Mouse (Mus musculus): Measurements from ENCODE around the gene Hist2h3b.
"Not testable (repeated sequence)": the region's sequence is repeated elsewhere in the genome, so short reads cannot be mapped to it uniquely, and the experiment has no call there.

Gene Hist2h3b

DNA sequence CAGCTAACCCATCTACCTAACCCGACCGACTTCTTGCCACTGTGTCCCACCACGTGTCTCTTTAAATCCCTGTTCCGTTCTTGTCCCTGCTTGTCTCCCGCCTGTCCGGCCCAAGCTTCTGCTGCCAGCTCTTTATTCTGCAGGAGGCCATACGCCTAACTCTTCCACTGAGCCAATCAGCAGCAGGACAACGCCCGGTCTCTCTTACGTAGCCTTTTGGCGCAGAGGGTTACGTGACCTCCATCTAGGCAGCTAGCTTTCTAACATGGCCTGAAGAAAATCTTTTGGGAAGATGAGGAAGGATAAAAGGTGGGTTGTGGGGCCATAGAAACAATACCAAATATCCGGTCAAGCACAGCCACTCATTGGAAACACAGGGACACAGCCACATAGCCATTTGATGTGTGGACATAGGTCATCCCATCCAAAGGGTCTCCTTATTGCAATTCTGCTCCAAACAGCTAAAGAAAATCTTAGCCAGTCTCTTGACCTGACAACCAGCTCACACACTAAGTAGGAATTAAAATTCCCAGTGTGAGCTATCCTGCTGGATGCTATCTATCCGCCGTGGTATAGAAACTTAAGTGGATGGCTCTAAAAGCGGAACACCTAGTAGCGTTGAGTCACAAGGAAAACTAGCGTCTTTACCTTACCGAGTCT lies 6.1 kb upstream of the Hist2h3b start:
- DNase-seq (ENCODE audit: low read depth): no peak

DNA sequence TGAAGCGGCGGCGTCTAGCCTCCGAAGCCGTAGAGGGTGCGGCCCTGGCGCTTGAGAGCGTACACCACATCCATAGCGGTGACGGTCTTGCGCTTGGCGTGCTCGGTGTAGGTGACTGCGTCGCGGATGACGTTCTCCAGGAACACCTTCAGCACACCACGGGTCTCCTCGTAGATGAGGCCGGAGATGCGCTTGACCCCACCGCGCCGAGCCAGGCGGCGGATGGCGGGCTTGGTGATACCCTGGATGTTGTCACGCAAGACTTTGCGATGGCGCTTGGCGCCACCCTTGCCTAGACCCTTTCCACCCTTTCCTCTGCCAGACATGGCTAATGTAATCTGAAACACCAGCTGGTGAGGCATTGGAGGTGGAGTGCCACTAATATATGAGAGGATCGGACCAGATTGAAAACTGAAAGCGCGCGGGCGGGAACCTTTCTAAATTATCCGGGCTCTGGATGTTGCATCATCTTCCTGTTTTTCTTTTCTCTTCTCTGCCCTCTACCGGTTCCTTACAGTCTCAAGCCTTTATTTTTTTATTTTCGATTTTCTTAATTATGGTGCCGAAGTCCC lies 5.4 kb upstream of the Hist2h3b start, which contains the start of gene Hist2h4:
Hist2h4 (minus strand) TSS at position 333 of the 572 bp plus-strand sequence.
- peak; percentile 94 for DNase-seq (ENCODE audit: low read depth)

DNA sequence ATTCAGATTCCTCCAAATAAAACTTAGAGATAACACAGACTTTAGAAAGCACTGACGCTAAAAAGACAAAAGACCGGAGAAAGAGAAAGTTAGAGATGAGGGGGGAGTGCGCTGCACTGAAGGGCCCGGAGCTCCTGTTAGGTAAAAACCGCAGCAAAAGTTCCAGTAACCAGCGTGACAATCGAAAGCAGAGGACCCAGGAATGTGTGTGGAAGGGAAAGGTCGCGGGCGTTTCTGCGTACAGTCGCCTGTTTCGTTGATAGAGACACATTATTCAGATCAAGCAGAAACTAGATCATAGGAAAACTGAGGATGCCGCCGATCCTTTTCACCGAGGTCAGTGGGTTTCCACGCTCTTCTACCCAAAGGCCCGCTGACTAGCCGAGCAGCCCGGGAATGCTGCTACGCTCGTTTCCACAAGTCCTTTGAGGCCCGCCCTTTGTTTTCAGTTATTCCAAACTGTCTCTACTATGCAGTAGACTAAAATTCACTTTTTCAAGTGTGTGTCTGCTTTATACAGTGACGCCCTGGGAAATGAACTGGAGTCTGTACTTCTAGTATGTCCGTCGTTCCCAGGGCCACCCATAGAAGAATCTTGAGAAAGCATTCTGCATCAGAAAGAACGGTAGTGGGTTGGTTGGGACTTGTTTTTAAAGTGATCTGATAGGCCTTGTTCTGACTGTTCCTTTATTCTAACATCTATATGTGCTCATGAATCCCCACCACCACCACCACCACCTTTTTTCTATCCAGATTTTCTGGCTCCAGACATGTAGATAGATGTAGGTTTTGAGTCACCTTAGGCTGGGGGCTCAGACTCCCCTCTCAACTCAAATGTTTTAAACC lies 4.7 kb upstream of the Hist2h3b start:
- DNase-seq (ENCODE audit: low read depth): no peak

DNA sequence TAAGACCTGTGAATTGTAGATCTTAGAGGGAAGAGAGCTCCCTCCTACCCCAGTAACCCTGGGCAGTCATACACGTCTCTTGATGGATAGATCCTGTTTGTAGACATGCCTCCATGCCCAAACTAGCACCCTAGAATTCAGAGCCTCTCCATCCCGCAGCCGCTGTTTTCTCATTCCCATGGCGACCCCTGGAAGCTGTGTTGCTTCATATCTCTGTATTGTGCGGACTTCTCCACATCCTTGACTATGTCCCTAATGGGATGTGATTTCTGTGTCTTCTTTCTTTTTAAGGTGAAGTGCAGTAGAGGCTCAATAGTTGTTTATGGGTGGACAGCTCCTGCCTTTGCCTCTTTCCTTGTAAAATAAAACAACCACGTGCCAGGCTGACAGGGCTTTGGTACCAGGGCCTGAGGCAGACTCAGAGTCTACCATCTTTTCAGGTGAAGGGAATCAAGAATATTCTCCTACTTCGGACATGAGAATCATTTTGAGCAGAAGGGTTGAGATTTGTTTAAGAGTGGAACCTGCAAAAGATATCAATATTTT lies 4.0 kb upstream of the Hist2h3b start:
- DNase-seq (ENCODE audit: low read depth): no peak

DNA sequence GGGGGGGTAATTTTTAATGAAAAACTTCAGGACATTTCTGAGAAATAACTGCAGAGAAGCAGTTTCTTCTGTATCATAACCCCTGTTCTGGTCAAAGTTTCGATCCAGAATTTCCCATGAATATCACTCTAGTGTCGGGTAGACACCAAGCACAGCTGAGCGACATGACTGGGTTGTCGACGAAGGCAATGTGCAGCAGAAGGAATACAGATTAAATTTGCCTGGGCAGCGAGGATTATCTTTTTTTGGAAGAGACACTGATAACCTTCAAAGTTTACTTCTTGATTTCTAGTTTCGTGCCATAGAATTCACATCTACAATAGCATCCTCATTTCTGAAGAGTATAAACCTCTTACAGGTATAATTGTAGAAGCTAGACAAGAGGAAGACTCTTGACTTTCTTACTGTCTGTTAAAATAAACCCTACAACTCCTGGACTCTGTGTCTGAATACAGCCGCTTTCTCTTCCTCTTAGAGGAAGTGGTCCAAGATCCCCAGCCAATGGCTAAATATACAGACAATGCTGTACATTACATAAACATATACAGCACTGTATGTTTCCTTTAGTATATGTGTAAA lies 2.2 kb upstream of the Hist2h3b start:
- no peak for DNase-seq (ENCODE audit: low read depth)

DNA sequence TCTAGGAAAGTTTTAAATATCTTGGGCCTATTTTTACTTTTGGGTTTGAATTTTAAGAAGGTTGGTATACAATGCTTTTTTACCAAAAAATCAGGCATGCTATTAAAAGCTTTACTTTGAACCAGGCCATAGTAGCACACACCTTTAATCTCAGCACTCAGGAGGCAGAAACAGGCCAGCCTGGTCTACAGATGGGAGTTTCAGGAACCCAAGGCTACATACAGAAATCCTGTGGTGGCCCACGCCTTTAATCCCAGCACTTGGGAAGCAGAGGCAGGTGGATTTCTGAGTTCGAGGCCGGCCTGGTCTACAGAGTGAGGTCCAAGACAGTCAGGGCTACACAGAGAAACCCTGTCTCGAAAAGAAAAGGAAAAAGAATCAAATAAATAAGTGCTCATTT lies 913 bp upstream of the Hist2h3b start:
- no peak for DNase-seq (ENCODE audit: low read depth)

DNA sequence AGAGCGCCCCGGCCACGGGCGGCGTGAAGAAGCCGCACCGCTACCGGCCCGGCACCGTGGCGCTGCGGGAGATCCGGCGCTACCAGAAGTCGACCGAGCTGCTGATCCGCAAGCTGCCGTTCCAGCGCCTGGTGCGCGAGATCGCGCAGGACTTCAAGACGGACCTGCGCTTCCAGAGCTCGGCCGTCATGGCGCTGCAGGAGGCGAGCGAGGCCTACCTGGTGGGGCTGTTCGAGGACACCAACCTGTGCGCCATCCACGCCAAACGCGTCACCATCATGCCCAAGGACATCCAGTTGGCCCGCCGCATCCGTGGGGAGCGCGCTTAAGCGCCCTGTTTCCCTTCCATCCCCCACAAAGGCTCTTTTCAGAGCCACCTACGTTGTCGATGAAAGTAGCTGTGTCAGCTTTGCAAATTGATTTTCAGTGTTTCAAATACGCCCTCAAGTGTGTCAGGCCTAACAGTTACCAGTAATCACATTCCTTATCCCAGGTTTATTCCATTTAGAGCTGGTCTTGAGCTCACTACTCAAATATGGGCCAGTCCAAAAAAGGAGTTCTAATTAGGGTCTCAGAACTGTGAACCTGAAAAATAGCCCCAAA lies 423 bp downstream of the Hist2h3b start:
- DNase-seq (ENCODE audit: low read depth): not testable (repeated sequence)

DNA sequence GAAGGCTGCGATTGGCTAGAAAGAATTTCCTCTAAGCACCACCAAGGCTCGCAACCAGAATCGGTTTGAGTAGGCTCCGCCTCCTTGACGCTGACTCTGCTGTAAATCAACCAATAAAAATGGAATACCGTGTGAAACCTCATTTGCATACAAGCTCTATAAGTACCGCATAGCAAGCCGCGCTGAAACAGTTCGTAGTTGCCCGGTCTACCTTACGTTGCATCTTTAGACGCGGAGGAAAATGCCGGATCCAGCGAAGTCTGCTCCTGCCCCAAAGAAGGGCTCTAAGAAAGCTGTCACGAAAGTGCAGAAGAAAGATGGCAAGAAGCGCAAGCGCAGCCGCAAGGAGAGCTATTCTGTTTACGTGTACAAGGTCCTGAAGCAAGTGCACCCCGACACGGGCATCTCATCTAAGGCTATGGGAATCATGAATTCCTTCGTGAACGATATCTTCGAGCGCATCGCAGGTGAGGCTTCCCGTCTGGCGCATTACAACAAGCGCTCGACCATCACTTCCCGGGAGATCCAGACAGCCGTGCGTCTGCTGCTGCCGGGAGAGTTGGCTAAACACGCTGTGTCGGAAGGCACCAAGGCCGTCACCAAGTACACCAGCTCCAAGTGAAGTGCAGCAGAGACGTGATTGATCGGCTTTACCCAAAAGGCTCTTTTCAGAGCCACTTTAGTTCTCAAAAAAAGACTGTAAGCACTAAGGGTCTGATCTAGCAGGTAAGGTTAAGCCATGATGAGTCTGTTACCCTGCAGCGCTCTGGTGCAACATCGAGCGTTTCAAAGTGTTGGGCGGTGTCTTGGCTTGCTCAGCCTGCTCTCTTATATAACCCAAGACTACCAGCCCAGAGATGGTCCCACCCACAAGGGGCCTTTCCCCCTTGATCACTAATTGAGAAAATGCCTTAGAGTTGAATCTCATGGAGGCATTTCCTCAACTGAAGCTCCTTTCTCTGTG lies 1.3 kb downstream of the Hist2h3b start, which contains the start of gene Hist2h2bb:
Hist2h2bb (plus strand) TSS at position 242 of the 964 bp plus-strand sequence.
- DNase-seq (ENCODE audit: low read depth): peak; percentile 94

DNA sequence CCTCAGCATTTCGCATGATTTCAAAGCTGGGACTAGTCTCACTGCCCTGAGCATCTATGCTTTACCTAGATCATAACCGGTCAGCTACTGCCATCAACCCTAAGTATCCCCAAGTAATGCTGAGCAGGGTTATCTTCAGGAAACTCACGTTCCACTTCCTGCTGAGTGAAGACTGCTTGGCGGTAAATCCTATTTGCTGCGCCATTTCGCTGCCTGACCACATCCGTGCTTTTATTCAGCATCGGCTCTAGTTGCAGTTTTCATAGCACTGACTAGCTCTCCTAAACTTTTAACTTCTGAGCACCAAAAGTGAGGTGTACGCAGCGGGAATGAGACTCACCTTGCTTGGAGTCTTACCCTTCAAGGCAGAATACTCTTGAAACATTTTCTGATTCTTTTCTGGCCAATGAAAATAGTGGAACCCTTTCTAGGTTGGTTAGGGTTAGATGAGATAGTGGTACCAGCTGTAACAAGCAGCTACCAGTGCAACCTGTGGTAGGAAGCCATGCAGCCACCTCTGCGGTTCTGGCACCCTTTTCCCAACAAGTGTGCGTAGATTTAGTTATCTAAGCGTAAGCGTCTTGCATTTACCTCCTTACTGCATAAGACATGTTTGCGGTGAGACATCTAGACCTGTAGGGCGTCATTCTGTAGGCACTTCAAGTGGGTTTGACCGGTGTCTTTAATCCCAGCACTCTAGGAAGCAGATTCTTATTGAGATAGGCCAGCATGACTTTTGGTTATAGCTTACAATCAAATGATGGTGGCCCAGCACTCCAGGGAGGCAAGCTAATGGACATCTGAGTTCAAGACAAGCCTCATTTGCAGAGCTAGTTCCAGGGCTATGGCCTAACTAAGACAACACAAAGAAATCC lies 5.4 kb downstream of the Hist2h3b start:
- no peak for DNase-seq (ENCODE audit: low read depth)

DNA sequence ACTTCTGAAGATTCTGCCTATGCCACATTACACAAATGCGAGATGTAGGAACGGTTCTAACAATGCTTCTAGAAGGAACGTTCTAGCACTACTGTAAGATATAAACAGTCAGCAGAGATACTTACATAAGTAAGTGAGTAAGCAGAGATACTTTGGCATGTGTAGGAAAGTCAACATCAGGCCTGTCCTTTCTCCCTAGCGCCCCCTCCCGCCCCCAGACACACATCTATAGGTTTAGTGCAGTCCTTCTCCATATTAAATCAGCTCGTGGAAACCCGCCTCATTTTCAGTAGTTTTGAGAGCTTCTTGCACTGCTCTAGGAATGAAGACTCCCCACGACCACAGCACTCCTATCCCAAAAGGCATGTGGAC lies 9.0 kb downstream of the Hist2h3b start:
- DNase-seq (ENCODE audit: low read depth): peak; percentile 49

DNA sequence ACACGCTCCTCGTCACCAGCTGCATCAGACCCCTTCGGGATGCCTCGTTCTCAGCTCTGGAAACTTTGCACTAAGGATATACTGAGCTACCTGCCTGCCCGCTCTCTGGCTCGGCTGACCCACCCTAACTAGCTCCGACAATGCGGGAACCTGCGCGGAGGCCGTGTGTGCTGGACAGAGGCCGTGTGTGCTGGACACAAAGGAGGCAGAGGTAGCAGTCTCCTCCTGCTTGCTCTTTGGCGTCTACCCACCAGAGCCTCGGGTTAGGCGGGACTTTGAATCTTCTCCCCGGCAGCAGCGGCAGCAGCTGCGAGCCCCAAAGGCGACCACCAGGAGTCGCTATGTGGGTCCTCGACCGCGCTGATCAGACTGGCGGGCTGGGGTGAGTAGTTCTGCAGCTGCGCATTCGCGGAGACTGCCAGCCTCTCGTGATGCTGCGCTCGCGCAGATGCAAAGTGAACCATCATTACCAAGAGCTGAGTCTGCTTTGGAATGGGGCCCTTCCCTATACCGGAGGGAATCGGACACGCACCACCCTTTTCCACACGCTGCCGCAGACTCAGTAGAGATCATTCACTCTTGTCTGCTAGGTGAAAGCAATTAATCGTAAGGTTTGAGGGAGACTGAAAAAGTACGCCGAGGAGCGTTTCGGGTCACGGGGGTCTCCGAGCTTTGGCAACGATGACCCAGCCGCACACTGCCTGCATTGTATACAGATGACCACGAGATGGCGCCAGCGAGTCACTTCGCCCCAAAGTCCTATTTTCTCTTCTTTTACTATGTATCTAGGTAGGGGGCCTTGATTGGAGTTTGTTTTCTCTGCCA lies 9.6 kb downstream of the Hist2h3b start:
- peak; percentile 73 for DNase-seq (ENCODE audit: low read depth)

DNA sequence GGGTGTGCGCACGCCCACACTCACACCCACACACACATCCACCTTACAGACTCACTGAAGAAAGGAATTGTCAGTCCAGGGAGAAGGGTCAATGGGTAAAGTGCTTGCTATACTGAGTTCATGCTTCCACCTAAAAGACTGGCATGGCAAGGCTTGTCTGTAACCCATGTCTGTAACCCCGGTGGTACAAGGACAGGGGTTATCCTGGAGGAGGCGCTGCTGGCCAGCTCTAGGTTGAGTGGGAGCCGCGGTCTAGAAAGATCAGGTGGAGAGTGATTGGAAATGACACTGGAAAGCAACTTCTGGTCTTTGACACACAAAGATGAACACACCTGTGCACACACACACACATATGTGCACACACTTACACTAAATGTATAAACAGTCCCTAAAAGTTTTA lies 12.2 kb downstream of the Hist2h3b start:
- DNase-seq (ENCODE audit: low read depth): no peak

DNA sequence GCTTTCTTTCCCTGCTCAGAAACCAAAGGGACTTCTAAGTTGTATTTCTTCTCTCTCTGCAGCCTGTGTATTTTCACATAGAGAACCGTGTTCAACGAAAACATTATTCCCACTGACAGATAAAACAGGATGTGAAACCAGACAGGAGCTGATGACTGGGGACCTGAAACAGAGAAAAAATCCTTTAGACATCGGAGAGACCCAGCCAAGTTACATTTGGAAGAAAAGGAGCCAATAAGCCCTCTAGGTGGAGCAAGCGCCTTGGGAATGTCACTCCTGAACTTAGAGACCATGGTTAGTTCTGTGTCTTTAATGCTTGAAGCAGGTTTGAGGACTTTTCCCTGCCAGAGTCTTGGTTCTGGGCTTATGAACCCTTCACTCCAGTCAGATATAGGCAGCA lies 16.0 kb downstream of the Hist2h3b start:
- no peak for DNase-seq (ENCODE audit: low read depth)

DNA sequence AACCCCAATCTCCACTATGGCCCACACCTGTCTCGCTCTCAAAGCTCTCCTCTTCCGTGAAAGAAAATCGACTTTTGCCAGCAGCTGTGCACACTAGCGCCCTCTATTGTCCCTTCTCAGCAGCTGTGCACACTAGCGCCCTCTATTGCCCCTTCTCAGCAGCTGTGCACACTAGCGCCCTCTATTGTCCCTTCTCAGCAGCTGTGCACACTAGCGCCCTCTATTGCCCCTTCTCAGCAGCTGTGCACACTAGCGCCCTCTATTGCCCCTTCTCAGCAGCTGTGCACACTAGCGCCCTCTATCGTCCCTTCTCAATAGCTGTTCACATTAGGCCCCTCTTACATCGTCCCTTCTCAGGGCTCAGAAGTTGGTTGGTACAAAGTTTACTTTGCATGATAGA lies 18.9 kb downstream of the Hist2h3b start:
- DNase-seq (ENCODE audit: low read depth): not testable (repeated sequence)

DNA sequence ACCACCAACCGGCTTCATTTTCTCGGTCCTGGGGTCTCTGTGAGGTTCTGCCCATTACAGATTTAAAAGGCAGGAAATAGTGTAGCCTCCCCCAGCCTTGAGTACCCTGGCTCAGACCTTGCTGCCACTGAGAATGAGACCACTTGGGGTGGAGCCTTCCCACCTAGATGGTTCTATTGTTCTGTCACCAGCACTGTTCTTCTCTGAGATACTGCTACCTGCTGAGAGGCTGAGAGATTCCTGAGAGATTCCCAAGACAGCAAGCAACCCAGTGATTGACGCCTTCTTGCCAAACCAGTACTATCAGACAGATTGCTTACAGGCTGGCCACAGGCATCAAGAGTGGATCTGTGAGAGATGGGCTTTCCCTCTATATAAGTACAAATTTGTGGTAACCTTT lies 20.7 kb downstream of the Hist2h3b start:
- DNase-seq (ENCODE audit: low read depth): no peak

DNA sequence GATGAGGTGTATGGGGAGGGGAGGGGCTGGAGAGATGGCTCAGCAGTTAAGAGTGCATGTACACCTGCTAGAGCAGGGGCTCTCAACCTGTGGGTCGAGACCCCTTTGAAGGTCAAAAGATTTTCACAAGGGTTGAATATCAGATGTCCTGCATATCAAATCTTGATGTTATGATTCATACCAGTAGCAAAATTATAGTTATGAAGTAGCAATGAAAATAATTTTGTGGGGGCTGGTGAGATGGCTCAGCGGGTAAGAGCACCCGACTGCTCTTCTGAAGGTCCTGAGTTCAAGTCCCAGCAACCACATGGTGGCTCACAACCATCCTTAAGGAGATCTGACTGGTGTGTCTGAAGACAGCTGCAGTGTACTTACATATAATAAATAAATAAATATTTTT lies 22.3 kb downstream of the Hist2h3b start:
- not testable (repeated sequence) for DNase-seq (ENCODE audit: low read depth)

DNA sequence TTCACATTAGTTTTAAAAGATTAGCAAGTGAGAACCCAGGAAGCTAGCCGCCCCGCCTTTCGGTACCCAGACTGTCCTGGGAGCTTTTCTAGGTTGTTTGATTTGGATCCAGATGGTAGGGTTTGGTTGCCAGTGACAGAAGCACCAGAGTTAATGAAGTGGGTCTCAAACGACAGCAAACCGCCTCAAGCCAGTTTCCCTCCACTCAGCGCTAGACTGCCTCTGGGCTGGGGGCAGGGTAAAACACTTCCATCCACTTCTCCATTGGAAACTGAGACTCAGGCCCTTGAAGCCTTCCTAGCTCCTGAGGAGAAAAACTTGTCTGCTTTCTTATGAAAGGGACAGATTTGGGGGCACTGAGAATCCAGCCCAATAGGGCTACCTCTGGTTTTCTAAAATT lies 24.2 kb downstream of the Hist2h3b start:
- no peak for DNase-seq (ENCODE audit: low read depth)

DNA sequence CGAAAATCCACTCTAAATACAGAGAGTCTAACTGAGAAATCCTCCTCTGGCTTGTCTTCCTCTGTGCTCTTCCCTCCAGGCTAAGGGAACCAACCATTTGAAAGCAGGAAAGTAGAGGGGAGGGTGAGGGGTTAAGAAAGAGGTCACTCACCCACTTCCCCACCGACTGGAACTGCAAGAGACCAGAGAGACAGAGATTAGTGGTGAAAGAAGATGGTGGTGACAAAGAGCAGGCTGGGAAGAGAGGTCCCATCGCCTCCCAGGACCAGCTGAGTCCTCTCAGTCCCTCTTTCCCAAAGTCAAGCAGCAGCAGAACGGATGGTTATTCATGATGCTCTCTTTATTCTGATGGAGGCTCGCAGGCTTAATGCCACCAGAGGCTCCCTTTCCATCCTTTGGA lies 24.9 kb downstream of the Hist2h3b start:
- no peak for DNase-seq (ENCODE audit: low read depth)

DNA sequence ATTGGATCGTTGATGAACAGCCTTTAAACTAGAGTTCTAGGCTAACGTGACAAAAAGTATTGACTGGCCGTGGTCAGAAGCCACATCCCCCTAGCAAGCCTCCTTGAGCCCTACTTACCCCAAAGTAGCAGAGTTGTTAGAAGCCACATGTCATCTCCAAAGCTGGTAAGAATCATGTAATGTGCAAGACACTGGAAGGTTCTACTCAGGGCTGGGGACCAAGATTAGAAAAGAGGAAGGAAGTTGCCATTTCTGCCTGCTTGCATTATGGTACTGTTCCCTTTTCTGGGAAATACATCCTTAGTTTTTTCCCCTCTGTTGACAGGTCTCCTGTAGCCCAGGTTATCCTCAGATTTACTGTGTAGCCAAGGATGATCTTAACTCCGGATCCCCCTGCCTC lies 25.3 kb downstream of the Hist2h3b start, which contains the start of gene Fcgr1:
Fcgr1 (minus strand) TSS at position 183 of the 400 bp plus-strand sequence.
- DNase-seq (ENCODE audit: low read depth): no peak

All from c-Kit-positive CD71-negative TER-119-negative erythroid progenitor cells, embryonic 14.5 days (primary cell).